Mouse (Mus musculus): ENCODE measurements around the gene Ush1g. TPM values are rescaled to one million over a fixed set of nuclear protein-coding genes. Genes with fewer than 3 reads are reported as not detected.

Gene Ush1g
- polyA plus RNA-seq, 1 experiment = 0.16 TPM

DNA sequence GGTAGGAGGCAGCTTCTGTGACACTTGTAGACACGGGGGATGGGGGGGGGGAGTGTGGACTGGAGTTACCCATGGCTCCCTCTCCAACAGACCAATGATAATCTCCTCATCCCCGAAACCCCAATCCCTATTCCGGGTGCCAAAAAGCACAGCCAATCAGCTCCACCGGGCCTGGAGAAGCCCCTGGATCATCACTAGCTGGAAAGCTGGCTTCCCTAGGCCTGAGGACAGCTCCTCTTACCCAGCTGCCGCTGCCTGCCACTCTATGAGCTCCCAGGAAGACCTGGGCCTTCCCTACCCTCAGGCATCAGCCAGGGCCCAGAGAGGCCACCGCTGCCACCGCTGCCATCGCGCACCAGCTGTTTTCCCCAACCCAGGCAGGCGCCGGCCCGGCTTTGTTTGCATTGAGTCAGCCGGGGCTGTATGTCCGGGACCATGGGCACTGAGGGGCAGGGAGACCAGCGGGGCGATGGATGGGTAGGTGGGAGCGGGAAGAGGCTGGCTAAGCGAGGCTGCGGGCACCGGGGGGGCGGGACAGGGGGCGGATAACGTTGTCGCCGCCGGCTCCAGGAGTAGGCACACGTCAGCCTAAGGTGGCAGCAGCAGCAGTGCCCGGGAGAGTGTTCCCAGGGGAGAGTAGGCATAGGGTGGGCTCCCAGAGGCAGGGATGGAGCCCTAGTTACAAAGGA lies 45.0 kb upstream of the Ush1g start:
- H3K4me2 ChIP-seq (ENCODE audit: low read depth) = peak overlapping the region; percentile 70
- H3K79me2 ChIP-seq (ENCODE audit: control insufficient read depth, insufficient read depth) = peaks cover 13% of the 10 kb centered on the region
- peak overlapping the region; percentile 79 for H3K4me3 ChIP-seq
- no peaks in the 10 kb centered on the region for H3K36me3 ChIP-seq (ENCODE audit: control insufficient read depth, insufficient read depth)
- peak overlapping the region; percentile 41 for H3ac ChIP-seq (ENCODE audit: control insufficient read depth, insufficient read length)
- TF ChIP-seq MYOG (IDR thresholded peaks at IDR 0.05; ENCODE audit: control insufficient read depth in 1 of 3, insufficient read depth in 1 of 3, insufficient read length in 2 of 3, low read depth in 2 of 3) (peak in 2 of 3 experiments; percentile 31 to 54), POLR2AphosphoS2 (IDR thresholded peaks at IDR 0.05; ENCODE audit: insufficient read length, low read depth) (peak; percentile 17), TCF3 (IDR thresholded peaks at IDR 0.05; ENCODE audit: insufficient read length, low read depth) (no peak), TCF12 (IDR thresholded peaks at IDR 0.05; ENCODE audit: insufficient read depth, poor library complexity, severe bottlenecking) (no peak), MYOD1 (IDR thresholded peaks at IDR 0.05; ENCODE audit: control insufficient read depth in 1 of 3, insufficient read length in 2 of 3, low read depth in 2 of 3) (peak in 2 of 3 experiments; percentile 34 to 59)
- H3K27me3 ChIP-seq (ENCODE audit: control insufficient read depth, insufficient read depth, insufficient read length) = no peaks in the 10 kb centered on the region

DNA sequence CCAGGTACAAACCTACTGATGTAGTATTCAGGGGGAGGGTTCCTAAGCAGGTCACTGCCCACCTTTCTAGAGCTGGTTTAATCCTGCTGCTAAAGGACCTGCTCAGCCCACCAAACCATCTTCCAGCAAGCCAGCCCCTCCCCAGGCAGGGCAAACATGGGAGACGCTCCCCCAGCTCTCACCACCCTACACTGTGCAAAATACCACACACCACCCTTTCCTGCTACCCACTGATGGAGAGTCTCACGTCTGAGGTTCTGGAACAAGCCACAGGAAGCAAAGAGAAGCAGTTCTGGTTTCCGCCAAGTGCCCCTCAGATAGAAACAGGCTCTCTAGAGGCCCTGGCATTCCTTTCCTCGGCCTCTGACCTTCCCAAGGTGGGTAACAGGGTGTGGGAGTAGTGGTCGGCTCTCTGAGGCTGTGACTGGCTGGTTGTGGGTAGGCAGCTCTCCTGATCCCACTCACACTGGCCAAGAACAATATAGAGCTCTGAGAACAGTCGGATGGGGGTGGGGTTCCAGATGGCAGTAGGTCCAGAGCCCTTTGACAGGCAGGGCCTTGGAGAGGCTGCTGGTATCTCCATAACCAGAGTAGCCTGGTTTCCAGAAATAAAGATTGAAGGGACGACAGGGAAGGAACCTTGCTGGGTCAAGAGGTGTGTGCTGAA lies 44.3 kb upstream of the Ush1g start:
- H3K4me3 ChIP-seq = peak overlapping the region; percentile 79
- H3K36me3 ChIP-seq (ENCODE audit: control insufficient read depth, insufficient read depth) = no peaks in the 10 kb centered on the region
- TF ChIP-seq POLR2AphosphoS2 (IDR thresholded peaks at IDR 0.05; ENCODE audit: insufficient read length, low read depth) (no peak), CEBPB (IDR thresholded peaks at IDR 0.05; ENCODE audit: insufficient read depth, poor library complexity, severe bottlenecking) (no peak), SRF (IDR thresholded peaks at IDR 0.05; ENCODE audit: control insufficient read depth, insufficient read length, low read depth) (no peak), MAX (IDR thresholded peaks at IDR 0.05; ENCODE audit: low read depth) (no peak), REST (IDR thresholded peaks at IDR 0.05; ENCODE audit: insufficient read depth, insufficient read length) (no peak), USF1 (IDR thresholded peaks at IDR 0.05; ENCODE audit: low read depth) (no peak), MYOD1 (IDR thresholded peaks at IDR 0.05; ENCODE audit: control insufficient read depth in 1 of 3, insufficient read length in 2 of 3, low read depth in 2 of 3) (no peak), MYOG (IDR thresholded peaks at IDR 0.05; ENCODE audit: control insufficient read depth in 1 of 3, insufficient read depth in 1 of 3, insufficient read length in 2 of 3, low read depth in 2 of 3) (no peak), TCF3 (IDR thresholded peaks at IDR 0.05; ENCODE audit: insufficient read length, low read depth) (no peak), E2F4 (IDR thresholded peaks at IDR 0.05; ENCODE audit: insufficient read depth) (no peak), POLR2A (IDR thresholded peaks at IDR 0.05; ENCODE audit: insufficient read length, low read depth) (no peak), TCF12 (IDR thresholded peaks at IDR 0.05; ENCODE audit: insufficient read depth, poor library complexity, severe bottlenecking) (no peak)
- peak overlapping the region; percentile 41 for H3ac ChIP-seq (ENCODE audit: control insufficient read depth, insufficient read length)
- H3K4me2 ChIP-seq (ENCODE audit: low read depth) = peak overlapping the region; percentile 70
- H3K79me2 ChIP-seq (ENCODE audit: control insufficient read depth, insufficient read depth) = peaks cover 13% of the 10 kb centered on the region
- H3K27me3 ChIP-seq (ENCODE audit: control insufficient read depth, insufficient read depth, insufficient read length) = no peaks in the 10 kb centered on the region

DNA sequence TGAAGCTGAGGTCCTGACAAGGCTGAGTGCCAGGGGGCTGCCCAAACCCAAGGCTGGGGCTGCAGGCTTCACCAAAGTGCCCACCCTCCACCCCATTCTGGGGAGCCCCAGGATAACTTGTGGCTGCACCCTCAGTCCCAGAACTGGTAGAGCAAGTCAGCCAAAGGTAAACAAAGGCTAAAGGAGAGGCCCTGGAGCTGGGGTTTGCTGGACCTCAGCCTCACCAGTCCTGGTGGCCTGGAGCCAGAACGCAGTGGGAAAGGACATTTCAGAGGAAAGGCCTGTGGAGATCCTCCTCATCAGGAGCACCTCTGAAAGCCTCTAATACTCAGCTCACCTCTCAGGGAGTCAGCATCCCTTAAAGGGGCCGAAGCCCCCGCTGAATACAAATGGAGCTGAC lies 42.3 kb upstream of the Ush1g start:
- Histone ChIP-seq H3K4me3 (no peak overlapping the region), H3K79me2 (ENCODE audit: control insufficient read depth, insufficient read depth) (peaks cover 13% of the 10 kb centered on the region), H3K36me3 (ENCODE audit: control insufficient read depth, insufficient read depth) (no peaks in the 10 kb centered on the region), H3K4me2 (ENCODE audit: low read depth) (no peak overlapping the region), H3K27me3 (ENCODE audit: control insufficient read depth, insufficient read depth, insufficient read length) (no peaks in the 10 kb centered on the region), H3ac (ENCODE audit: control insufficient read depth, insufficient read length) (no peak overlapping the region)
- TF ChIP-seq CEBPB (IDR thresholded peaks at IDR 0.05; ENCODE audit: insufficient read depth, poor library complexity, severe bottlenecking) (no peak), E2F4 (IDR thresholded peaks at IDR 0.05; ENCODE audit: insufficient read depth) (no peak)

DNA sequence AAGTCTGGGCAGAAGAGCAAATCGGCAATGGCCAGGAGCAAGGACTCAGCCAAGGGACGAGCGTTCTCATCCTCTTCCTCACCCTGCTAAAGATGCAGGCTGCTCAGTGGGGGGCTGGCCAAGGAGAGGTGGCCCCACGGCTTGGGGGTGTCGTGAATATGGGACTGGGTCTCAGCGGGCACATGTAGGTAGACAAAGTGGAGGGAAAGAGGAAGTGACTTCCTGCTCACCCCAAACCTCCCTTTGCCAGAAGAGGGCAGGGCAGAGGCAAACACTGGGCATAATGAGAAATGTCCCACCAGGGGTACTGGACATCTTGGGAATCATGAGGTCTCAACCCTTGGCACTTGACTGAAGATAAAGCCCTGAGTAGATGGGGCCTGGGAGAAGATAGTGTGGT lies 37.9 kb upstream of the Ush1g start:
- TF ChIP-seq POLR2AphosphoS2 (IDR thresholded peaks at IDR 0.05; ENCODE audit: insufficient read length, low read depth) (no peak), CEBPB (IDR thresholded peaks at IDR 0.05; ENCODE audit: insufficient read depth, poor library complexity, severe bottlenecking) (no peak), MYOG (IDR thresholded peaks at IDR 0.05; ENCODE audit: control insufficient read depth in 1 of 3, insufficient read depth in 1 of 3, insufficient read length in 2 of 3, low read depth in 2 of 3) (no peak), USF1 (IDR thresholded peaks at IDR 0.05; ENCODE audit: low read depth) (no peak), REST (IDR thresholded peaks at IDR 0.05; ENCODE audit: insufficient read depth, insufficient read length) (no peak), MAX (IDR thresholded peaks at IDR 0.05; ENCODE audit: low read depth) (no peak), E2F4 (IDR thresholded peaks at IDR 0.05; ENCODE audit: insufficient read depth) (no peak), POLR2A (IDR thresholded peaks at IDR 0.05; ENCODE audit: insufficient read length, low read depth) (no peak), MYOD1 (IDR thresholded peaks at IDR 0.05; ENCODE audit: control insufficient read depth in 1 of 3, insufficient read length in 2 of 3, low read depth in 2 of 3) (no peak), TCF12 (IDR thresholded peaks at IDR 0.05; ENCODE audit: insufficient read depth, poor library complexity, severe bottlenecking) (no peak), TCF3 (IDR thresholded peaks at IDR 0.05; ENCODE audit: insufficient read length, low read depth) (no peak), SRF (IDR thresholded peaks at IDR 0.05; ENCODE audit: control insufficient read depth, insufficient read length, low read depth) (no peak)

DNA sequence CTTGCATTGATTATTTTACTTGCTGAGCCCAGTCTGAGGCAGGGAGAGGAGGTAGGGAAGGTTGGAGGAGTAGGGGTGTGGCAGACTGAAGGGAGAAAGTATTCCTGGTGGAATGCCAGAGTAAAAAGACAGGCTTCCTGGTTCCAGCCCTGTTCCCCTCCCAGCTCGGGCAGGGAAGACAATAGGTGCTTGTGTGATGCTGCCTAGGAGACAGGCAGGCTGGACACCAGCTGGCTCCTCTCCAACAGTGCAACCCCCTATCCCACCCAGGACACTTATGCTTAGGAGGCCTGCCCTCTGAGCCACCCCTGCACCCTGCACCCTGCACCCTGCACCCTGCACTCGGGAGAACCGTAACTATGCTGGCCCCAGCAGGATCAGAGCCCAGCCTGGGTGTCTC lies 37.5 kb upstream of the Ush1g start:
- Histone ChIP-seq H3K27me3 (ENCODE audit: control insufficient read depth, insufficient read depth, insufficient read length) (no peaks in the 10 kb centered on the region), H3K79me2 (ENCODE audit: control insufficient read depth, insufficient read depth) (peaks cover 1% of the 10 kb centered on the region), H3ac (ENCODE audit: control insufficient read depth, insufficient read length) (no peak overlapping the region), H3K4me2 (ENCODE audit: low read depth) (no peak overlapping the region), H3K36me3 (ENCODE audit: control insufficient read depth, insufficient read depth) (peaks cover 7% of the 10 kb centered on the region), H3K4me3 (no peak overlapping the region)
- TF ChIP-seq E2F4 (IDR thresholded peaks at IDR 0.05; ENCODE audit: insufficient read depth) = no peak
- no peak for TF ChIP-seq MYOD1 (IDR thresholded peaks at IDR 0.05; ENCODE audit: control insufficient read depth in 1 of 3, insufficient read length in 2 of 3, low read depth in 2 of 3)
- TF ChIP-seq TCF12 (IDR thresholded peaks at IDR 0.05; ENCODE audit: insufficient read depth, poor library complexity, severe bottlenecking) = no peak
- TF ChIP-seq SRF (IDR thresholded peaks at IDR 0.05; ENCODE audit: control insufficient read depth, insufficient read length, low read depth) = no peak

More for the DNA sequence above, 37.9 kb upstream of the Ush1g start:
- no peak overlapping the region for H3K4me2 ChIP-seq (ENCODE audit: low read depth)
- no peaks in the 10 kb centered on the region for H3K27me3 ChIP-seq (ENCODE audit: control insufficient read depth, insufficient read depth, insufficient read length)
- peaks cover 7% of the 10 kb centered on the region for H3K36me3 ChIP-seq (ENCODE audit: control insufficient read depth, insufficient read depth)
- H3ac ChIP-seq (ENCODE audit: control insufficient read depth, insufficient read length) = no peak overlapping the region
- H3K79me2 ChIP-seq (ENCODE audit: control insufficient read depth, insufficient read depth) = peaks cover 5% of the 10 kb centered on the region
- no peak overlapping the region for H3K4me3 ChIP-seq
